Mouse (Mus musculus) layer of hippocampus, adult 11-12 months (tissue): ENCODE results near the gene Vinac1.

ENCODE experiments used
- DNase-seq: peaks from one replicate; pipeline ENCODE4 v3.0.0; 2022; ENCODE audit warnings: low spot score

Vinac1 gene

GRCm38 (mm10) chr2:129047811-129048210, at the start of gene Vinac1:
Gene Vinac1, minus strand, starts transcription at chr2:129048172.
- DNase-seq, result no peak

GRCm38 (mm10) chr2:129093926-129094724, 46.2 kb upstream of the Vinac1 start:
- DNase-seq, result no peak

GRCm38 (mm10) chr2:129092810-129093209, 44.8 kb upstream of the Vinac1 start:
- no peak for DNase-seq

- DNase-seq, result no peak
Measured at GRCm38 (mm10) chr2:129090370-129090769, 42.4 kb upstream of the Vinac1 start.

GRCm38 (mm10) chr2:129087520-129087919, 39.5 kb upstream of the Vinac1 start:
- DNase-seq, result no peak

- DNase-seq, result no peak
Measured at GRCm38 (mm10) chr2:129084959-129085358, 37.0 kb upstream of the Vinac1 start.

- DNase-seq, result no peak
Measured at GRCm38 (mm10) chr2:129083514-129083913, 35.5 kb upstream of the Vinac1 start.

GRCm38 (mm10) chr2:129081097-129081496, 33.1 kb upstream of the Vinac1 start:
- DNase-seq, result no peak

- DNase-seq, result no peak
Measured at GRCm38 (mm10) chr2:129079194-129079593, 31.2 kb upstream of the Vinac1 start.

GRCm38 (mm10) chr2:129078313-129078712, 30.3 kb upstream of the Vinac1 start:
- DNase-seq, result no peak

GRCm38 (mm10) chr2:129070296-129070695, 22.3 kb upstream of the Vinac1 start:
- no peak for DNase-seq

GRCm38 (mm10) chr2:129066326-129066725, 18.4 kb upstream of the Vinac1 start:
- DNase-seq, result peak; percentile 42

- peak; percentile 71 for DNase-seq
Measured at GRCm38 (mm10) chr2:129065437-129066282, 17.7 kb upstream of the Vinac1 start, which contains the start of gene Ttl. Gene Ttl, plus strand, starts transcription at chr2:129065942.

GRCm38 (mm10) chr2:129061456-129062059, 13.6 kb upstream of the Vinac1 start:
- no peak for DNase-seq

- DNase-seq, result no peak
Measured at GRCm38 (mm10) chr2:129057920-129058361, 10.0 kb upstream of the Vinac1 start.

GRCm38 (mm10) chr2:129057256-129057655, 9.3 kb upstream of the Vinac1 start:
- no peak for DNase-seq

GRCm38 (mm10) chr2:129056597-129056996, 8.6 kb upstream of the Vinac1 start:
- no peak for DNase-seq

GRCm38 (mm10) chr2:129055741-129056140, 7.8 kb upstream of the Vinac1 start:
- DNase-seq, result no peak

GRCm38 (mm10) chr2:129052451-129052983, 4.5 kb upstream of the Vinac1 start:
- DNase-seq, result no peak

- no peak for DNase-seq
Measured at GRCm38 (mm10) chr2:129046846-129047196, 1.2 kb downstream of the Vinac1 start.

- DNase-seq, result no peak
Measured at GRCm38 (mm10) chr2:129046172-129046845, 1.7 kb downstream of the Vinac1 start.

- DNase-seq, result no peak
Measured at GRCm38 (mm10) chr2:129040567-129040966, 7.4 kb downstream of the Vinac1 start.
